Mouse (Mus musculus): ENCODE measurements around the gene Pafah1b1.
A peak's percentile ranks its signal among the peaks of the same experiment; 100 is the strongest.

Pafah1b1 gene

DNA sequence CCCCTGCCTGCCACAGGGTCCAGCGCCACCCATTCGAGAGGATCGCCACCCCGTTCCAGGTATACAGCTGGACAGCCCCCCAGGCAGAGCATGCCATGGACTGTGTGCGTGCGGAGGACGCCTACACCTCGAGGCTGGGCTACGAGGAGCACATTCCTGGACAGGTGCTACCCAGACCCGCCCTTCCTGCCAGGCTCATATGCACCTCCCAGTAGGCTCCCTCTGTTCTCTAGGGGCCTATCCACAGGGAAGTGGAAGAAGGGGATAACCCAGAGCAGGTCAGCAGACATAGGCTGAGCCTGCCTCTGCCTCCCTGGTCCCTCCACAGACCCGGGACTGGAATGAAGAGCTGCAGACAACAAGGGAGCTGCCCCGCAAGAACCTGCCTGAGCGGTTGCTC, 64.1 kb downstream of the Pafah1b1 start:
- no peak for DNase-seq

DNA sequence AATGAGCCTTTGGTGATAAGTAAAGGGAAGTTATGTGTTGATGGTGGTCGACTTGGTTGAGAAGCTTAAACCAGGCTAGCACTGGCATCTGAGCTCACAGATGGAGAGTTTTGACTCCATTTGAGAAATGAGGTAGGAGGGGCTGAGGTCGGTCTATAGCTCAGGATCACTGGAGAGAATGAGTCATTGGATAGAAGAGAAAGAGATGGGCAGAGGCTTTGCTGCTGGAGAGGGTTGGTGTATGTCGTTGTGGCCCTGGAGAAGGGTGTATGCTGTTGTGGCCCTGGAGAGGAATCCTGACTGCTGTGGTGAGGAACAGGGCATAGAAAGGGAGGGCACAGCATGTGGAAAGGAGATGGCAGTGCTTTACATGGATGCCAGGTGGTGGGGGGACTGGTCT, 68.5 kb downstream of the Pafah1b1 start:
- DNase-seq = no peak

DNA sequence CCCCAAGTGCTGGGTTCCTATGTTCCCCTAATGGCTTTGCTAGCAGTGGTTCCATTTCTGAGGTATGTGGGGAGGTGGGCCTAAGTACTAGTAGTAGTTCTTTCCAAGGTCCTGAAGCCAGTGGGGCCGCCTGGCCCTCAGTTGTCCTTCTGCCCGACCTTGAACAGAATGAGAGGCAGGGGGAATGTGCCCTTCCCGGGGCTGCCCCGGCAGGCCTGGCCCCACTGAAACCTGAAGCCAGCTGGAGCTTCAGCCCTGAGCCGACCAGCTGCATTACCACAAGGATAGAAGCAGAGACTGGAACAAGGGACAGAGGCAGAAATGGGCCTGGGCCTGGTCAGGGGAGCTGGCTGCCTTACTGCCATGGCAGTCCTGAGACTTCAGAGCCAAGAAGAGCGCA, 71.1 kb downstream of the Pafah1b1 start:
- no peak for DNase-seq

DNA sequence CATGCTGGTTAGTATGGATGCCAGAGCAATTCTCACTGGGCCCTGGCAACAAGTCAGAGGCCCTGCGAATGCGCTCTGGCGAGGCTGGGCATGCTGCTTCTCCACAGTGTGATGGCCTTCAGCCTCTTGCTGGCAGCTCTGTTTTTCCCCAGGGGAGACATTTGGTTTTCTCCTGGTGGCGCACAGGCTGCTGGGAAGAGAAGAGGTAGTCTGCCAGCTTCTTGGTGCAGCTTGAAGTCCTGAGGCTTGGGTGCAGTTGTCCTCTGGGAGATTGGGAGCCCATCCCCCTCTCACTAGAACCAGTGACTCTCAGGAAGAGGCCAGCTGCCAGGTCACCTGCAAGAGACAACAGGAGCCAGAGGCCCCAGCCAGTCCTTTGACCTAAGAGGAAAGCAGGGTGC, 71.7 kb downstream of the Pafah1b1 start:
- DNase-seq = no peak

DNA sequence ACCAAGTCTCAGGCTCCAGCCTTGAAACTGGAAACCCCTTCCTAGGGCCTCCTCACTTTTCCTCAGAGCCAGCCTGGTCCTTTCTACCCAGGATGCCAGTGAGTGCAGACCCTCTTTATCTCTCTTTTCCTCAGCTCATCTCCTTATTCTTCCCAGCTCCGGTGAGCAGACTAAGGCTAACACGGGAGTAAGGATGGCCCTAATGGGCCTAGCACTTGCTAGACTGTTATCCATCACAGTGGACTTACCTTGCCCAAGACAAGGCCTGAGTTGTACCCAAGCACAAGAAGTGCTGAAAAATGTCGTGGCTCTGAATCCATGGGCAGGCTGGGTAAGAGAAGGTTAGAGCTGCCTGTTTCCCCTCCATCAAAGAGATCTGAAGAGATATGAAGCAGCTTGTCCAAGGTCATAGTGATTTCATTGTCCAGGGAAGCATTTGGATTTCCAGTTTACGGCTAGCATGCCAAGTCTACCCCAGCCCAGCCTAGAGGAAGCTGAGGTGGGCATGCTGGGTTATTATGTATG, 73.8 kb downstream of the Pafah1b1 start:
- DNase-seq = no peak

DNA sequence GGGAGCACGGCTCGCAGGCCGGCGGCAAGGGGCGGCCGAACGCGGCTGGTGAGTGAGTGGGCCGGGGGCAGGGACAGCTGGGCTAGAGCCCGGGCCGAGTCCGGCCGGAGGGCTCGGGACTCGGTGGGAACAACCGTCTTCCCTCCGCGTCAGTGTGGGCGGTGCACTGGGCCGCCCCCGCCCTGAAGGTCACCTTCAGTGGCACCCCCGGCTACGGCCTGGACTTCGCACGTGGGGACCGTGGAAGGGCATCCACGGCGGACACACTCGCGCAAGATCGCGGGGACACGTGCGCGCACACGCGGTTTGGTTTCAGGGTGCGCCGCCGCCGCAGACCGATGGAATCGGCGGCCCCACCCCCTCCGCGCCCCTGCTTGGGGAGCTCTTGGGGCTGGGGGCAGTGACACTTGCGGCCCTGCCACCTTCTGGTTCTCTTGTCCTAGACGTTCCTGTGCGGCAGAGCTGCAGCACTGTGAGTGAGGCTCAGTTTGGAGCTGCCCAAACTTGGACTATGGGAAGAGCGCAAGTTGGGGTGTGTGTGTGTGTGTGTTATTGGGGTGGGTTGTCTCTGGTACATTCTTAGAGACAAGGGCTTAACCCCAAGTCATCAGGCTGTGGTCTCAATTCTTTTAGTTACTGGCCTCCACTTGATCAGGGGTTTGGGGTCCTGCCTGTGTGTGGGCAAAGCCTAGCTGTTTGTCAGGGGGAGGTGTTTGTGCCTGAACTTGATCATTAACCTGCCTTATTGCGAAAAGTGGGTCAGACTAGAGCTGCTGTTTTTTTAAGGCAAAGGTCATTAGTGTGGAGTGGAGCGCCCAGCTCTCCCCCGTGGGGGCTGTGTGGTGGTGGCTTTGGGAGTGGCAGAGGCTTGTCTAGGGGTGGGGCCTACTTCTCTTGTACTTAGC, 74.6 kb downstream of the Pafah1b1 start:
- peak; percentile 47 for DNase-seq

DNA sequence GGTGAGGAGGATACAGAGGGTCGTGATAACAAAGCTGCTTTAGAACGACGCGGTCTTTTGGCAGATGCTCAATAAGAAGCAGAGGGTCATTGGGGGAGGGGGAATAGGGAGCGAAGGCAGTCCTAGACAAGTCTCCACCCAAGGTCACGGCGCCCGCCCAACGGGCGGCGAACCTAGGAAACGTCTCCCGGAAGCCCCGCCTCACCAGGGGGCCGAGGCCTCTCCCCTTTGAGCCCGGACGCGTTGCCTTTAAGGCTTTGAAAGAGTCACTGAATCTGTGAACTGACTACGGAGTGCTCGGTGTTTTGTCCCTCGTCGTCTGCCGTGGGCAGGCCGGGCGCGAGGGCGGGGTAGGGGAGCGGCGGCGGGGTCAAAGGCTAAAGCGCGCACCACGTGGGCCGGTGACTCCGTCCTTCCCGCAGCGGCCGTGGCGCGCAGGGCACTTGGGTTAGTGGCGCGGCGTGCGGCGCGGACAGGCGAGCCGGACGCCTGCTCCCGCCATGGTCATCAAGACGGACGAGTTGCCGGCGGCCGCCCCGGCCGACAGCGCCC, 75.3 kb downstream of the Pafah1b1 start, which contains the start of gene Cluh:
TSS of gene Cluh (plus strand) at position 401 of the 552 bp plus-strand sequence.
- DNase-seq = peak; percentile 95

DNA sequence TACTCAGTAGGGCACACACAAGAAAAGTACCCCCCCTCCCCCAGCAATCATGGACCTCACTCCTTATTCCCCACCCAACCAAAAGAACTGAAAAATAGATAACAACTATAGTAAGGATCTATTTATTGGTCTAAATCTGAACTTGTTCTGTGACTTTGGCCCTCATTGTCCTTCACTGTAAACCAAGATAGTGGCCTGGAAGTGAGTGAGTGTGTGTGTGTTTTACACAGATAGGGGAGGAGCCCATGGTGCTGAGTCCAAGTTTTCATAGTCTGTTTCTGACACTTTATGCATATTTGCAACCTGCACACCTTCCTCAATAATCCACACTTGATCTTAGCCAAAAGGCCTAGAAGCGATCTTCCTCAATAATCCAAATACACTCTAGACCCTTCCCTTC, 75.8 kb downstream of the Pafah1b1 start:
- no peak for DNase-seq

DNA sequence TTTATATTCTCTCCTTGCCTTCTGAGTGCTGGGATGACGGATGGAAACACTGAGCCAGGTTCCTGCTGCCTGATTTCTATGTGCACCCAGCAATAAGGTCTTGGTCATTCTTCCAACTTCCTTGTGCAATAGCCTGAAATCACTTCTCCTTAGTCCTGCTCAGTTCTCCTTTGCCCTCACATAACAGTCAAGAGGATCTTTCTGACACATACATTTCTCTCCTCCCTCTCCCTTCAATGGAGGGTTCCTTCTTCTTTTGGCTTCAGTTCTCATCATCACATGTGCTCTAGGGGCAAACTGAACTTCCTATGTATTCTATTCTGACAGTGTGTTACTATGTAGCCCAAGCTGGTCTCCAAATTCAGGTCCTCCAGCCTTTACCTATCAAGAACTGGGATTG, 76.5 kb downstream of the Pafah1b1 start:
- no peak for DNase-seq

DNA sequence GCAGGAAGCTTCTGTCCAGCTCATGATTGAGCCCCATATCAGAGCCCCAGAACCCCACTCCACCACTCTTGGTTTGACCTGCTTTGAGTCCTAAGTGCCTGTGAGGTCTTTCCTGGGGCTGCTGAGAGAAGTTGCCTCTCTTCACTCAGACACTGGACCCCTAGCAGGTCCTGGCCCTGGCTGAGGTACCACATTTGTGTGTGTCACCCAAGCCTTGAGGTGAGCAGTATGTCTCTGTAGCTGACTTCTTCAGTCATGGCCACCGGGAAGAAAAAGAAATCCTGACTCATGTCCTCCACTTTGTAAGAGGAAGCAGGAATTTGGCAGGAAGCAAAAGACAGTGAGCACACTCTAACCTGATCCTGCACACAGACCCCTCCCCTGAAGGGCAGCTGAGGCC, 84.8 kb downstream of the Pafah1b1 start:
- DNase-seq = no peak

DNA sequence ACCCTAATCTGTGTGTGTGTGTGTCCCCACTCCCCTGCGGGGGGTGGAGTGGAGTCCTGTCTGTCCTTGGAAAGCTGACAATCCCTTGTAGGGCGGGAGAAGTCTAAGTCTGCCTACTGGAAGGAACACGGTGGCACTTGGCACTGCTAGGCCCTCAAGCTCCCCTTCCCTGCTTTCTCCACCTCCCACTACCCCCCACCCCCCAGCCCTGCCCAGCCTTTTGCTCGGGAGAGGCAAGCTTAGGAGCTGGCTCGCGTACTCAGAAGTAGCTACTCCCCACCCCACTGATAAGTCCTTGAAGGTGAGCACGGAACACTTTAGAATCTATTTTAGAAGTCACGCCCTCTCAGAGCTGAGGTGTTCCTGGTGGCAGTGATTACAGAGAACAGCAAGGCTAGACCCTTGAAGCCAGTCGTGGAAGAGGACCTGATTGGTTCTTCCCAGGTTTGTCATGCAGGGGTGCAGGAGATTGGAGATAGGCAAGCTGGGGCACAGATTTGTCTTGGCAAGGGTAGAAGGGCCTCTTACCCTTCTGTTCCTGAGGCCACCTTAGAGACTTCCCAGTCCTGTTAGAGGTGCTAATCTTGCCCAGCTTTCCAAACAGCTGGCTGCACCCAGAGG, 85.6 kb downstream of the Pafah1b1 start:
- no peak for DNase-seq

DNA sequence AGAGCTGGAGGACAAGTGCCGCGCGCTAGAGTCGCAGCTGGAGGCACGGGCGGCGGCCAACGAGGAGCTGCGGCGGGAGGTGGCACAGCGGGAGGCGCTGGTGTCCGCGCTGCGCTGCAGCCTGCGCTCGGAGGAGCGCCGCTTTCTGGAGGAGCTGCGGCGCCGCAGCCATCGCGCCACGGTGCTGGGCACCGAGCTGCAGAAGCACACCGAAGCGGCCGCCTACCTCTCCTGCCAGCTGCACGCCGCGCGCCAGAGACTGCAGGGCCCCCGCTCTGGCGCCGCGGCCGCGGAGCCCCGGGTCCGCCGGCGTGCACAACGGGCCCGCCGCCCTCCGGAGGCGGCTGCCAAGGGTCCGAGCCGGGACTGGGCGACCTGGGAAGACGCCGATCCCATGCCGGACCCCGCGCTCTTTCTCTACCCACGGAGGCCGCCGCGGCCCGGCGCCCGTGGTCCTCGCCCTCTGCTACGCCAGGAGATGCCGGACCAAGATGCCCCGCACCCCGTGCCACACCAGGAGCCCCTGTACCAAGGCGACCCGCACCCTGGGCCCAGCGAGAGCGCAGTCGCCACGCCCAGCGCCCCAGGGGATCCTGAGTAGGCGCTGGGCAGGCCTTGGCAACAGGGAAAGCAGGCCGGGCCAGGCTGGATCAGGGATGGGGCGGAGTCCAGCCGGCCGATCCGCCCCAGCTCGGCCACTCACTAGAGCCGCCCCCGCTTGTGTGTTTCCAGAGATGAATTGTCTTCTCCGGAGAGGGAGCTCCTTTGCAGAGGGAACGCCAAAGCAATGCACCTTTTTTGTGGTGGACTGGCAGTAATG, 86.3 kb downstream of the Pafah1b1 start:
- DNase-seq = peak; percentile 66

DNA sequence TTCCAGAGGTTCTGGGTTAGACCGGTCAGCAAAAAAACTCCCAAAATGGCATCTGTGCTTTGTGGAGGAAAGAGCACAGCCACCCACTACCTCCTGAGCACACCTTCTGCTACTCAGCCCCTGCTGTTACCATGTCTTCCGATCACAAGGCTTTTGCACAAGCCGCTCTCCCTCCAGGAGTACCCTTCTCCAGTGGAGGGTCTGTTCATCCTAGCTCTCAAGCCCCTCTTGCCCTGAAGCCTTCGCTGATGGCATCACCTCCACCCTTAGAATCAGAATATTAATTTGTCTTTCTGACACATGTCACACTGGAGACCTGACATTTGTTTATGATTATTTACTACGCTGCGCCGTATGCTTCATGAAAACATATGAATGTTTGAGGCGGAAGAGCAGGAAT, 87.0 kb downstream of the Pafah1b1 start:
- no peak for DNase-seq

DNA sequence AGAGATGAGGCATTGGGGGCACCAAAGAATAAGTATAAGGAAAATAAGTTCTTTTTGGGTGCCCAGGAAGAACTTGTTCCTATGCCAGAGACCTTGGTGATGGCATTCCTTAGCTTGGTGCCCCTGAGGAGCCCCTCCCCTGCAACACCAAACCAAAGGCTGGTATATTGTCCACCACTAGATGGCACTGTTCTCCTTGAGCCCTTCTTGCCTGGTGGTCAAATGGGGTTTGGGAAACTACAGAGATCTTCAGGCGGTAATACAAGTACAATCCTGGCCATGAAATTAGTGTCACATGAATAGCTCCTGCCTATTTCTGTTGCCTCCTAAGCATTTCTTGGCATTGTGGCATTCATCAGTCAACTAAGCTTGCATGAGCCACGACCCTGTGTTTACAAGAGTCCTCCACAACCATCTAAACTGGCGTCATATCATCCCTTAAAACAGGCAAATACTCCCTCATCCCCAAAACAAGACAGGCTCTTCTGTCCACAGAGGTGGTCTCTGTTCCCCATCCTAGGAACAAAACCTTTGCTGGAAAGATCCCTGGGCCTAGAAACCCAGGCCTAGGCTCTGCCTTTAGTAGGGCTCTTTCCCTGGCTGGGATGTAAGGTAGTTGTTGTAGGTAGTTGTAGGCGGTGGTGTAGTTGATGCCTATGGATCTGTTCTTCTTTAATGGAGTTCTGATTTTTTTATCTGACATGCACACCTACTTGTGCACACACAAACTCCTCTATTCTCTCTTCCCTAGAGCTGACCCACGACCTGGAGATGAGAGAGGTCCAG, 89.8 kb downstream of the Pafah1b1 start:
- peak; percentile 49 for DNase-seq

DNA sequence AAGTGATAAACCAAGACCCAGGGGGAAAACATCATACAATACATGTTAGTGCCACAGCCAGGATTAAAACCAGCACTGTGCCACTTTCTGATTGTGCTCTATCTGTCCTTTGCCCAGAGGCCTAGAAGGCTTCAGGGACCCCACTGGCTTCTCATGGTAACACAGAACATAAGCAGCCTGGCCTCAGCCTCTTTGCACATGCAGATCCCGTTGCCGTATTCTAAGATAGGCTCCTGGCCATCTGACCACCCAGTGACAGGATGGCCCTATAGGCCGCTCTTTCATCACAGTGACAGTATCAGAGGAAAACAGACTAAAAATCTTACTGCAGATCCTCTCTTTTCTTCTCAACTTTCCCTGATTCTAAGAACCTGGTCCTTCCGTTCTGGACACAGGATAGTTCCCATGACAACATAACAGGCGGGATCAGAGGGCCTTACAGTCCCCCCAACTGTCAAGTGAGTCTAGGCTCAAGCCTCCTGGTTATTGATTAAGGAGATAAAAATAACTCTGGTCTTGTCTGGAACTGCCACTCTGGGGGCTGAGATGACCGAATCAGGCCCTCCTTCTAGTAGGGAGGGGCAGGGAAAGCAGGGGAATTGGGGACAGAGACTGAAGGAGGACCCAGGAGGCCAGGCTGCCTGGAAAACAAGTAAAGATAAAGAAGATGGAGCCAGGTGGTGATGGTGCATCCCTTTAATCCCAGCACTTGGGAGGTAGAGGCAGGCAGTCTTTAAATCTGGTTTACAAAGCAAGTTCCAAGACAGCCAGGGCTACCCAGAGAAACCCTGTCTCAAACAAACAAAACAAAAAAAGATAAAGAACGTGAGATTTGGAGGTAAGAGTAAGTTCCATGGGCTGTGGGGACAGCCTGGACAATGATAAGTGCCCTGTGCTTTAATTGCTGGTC, 92.3 kb downstream of the Pafah1b1 start:
- no peak for DNase-seq

DNA sequence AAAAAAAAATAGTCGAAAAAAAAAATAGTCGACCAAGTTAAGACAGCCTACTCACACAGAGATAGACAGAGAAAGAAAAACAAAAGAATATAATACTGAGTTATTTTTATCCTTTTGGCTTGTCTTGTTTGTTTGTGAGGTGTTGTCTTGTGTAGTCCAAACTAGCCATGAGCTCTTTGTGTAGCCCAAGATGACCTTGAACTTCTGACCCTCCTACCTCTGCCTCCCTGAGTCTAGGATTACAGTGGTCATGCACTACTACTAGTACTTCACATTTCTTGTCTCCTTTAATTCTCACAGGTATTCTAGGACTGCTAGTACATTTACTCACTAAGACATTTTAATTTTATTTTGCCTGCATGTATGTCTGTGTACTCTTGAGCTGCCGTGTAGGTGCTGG, 97.0 kb downstream of the Pafah1b1 start:
- no peak for DNase-seq

DNA sequence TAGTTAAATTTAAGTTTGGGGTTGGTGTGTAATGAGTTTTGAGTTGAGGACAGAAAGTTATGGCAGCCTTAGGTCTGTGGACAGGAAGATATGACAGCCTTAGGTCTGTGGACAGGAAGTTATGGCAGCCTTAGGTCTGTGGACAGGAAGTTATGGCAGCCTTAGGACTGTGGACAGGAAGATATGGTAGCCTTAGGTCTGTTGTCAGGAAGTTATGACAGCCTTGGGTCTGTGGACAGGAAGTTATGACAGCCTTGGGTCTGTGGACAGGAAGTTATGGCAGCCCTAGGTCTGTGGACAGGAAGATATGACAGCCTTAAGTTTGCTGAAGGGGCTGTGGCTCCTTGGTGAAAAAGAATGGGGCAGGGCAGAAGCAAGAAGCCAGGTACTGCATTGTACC, 99.1 kb downstream of the Pafah1b1 start:
- no peak for DNase-seq
